Mouse (Mus musculus) bone marrow, adult 2 months (tissue): ENCODE data around the gene Ssbp3. TPM values are rescaled to one million over a fixed set of nuclear protein-coding genes. Genes with fewer than 3 reads are reported as not detected.

Experiments used
- H3K27ac ChIP-seq: fragments of 200-500 bp; 2 replicates; pipeline ENCODE4 v1.5.1; 2012; ENCODE audit warnings: low read depth, mild to moderate bottlenecking, control low read depth, inconsistent platforms, low read length; ENCODE audit not compliant: control insufficient read depth, poor library complexity, insufficient read depth
- H3K4me1 ChIP-seq: fragments of 200-500 bp; 2 replicates; pipeline ENCODE4 v1.6.1; 2011; ENCODE audit warnings: low read length; ENCODE audit not compliant: control insufficient read depth, insufficient read depth
- H3K4me3 ChIP-seq: fragments of 200-500 bp; replicated peaks from 2 replicates; pipeline ENCODE3; 2011; ENCODE audit warnings: mild to moderate bottlenecking, low read depth, low read length, control low read depth; ENCODE audit not compliant: control insufficient read depth
- CTCF ChIP-seq: fragments of 200-500 bp; IDR thresholded peaks from 2 replicates; pipeline ENCODE4 v1.5.1; 2011; ENCODE audit warnings: low read length, control low read depth; ENCODE audit not compliant: control insufficient read depth, insufficient read depth
- POLR2A ChIP-seq: fragments of 200-500 bp; IDR thresholded peaks from 2 replicates; pipeline ENCODE4 v1.6.1; 2011; ENCODE audit warnings: low read depth, mild to moderate bottlenecking, control low read depth, low read length, borderline replicate concordance; ENCODE audit not compliant: control insufficient read depth
- WGBS: fragments of 180-500 bp; shearing (Covaris S2); methylation state at CpG from one replicate; pipeline ENCODE4 v1.1.7; 2018; 5-methylcytosine and 5-hydroxymethylcytosine counted together
- polyA plus RNA-seq: library from polyadenylated mRNA; stranded (reverse); fragments of >200 nt; gene quantifications from 2 replicates; pipeline ENCODE4 v1.2.4, GENCODE M21; 2011; ENCODE audit warnings: low replicate concordance; ENCODE audit not compliant: missing spikeins, insufficient read depth, insufficient read length

The Ssbp3 gene
- polyA plus RNA-seq, 1 experiment: 84.3 TPM

DNA sequence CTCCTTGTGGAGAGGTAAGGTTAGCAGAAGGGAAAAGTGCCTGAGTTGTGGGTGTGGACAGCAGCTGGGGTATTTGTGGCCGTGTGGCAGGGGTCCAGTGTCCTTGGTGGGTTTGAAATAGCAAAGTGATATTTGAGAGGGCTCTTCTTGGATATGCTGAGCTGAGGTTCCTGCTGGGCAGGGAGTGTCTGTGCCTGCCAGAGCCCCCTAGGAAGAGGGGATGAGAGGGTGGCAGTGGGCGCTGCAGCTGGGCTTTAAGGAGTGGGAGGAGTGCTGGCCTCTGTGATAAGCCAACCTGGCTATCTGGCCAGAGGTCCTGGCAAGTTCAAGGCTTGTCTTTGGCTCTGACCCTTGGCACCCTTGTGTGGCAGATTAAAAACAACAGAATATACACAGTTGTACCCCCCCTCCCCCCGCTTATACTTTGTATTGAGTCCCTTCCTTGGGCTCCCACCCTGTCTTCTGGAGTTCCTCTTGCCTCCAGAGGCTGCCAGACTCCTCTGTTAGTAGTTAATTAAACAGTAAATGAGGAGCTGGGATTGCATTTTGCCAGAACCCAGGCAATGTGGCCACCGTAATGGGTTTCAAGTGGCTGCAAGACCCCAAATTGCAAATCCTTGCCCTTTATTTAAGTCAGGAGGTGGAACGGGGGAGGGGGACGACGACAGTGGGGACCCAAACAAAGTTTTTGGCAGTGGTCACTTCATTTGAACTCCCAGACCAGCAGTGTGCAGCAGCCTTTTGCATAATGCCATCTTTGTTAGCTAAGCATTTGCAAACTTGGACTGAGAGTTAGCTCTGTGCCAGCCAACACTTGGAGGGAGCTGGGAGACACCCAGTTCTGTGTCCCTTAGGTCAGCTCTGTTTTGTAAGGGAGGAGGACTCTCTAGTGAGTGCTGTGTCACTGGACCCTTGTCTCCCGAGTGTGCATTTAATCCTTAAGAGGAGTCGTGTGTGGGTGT, 11.2 kb downstream of the Ssbp3 start:
- TF ChIP-seq CTCF: no peak
- no peak for TF ChIP-seq POLR2A
- peak overlapping the region; percentile 35; the same call in 1 of the 2 replicates for H3K27ac ChIP-seq
- no peak overlapping the region for H3K4me3 ChIP-seq
- H3K4me1 ChIP-seq: peaks cover 3% of the 10 kb centered on the region; the same call in 1 of the 2 replicates
- 68% methylated on average over 9 of the region's 9 CpGs for WGBS

DNA sequence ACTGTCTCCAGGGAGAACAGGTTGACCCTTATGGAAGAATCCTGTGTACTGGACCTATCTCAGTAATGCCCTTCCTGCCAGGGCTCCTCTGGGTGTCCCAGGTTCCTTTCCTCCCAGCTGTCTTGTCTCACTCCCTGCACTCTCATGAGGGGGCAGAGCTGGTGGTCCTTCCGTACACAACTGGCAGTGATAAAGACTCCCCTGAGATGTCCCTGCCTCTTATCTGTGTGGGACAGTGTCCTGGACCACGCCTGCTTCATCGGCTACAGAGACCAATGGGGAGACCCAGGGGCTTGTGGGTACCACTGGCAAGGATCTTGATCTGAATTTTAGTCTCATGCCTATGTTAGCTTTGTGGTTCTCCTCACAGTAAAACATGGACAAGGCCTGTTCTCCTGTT, 12.4 kb downstream of the Ssbp3 start:
- TF ChIP-seq CTCF: no peak
- no peak for TF ChIP-seq POLR2A
- peak overlapping the region; percentile 2; the same call in 1 of the 2 replicates for H3K27ac ChIP-seq
- peaks cover 3% of the 10 kb centered on the region; the same call in 1 of the 2 replicates for H3K4me1 ChIP-seq
- H3K4me3 ChIP-seq: no peak overlapping the region
- WGBS: 61% methylated on average over 3 of the region's 3 CpGs

DNA sequence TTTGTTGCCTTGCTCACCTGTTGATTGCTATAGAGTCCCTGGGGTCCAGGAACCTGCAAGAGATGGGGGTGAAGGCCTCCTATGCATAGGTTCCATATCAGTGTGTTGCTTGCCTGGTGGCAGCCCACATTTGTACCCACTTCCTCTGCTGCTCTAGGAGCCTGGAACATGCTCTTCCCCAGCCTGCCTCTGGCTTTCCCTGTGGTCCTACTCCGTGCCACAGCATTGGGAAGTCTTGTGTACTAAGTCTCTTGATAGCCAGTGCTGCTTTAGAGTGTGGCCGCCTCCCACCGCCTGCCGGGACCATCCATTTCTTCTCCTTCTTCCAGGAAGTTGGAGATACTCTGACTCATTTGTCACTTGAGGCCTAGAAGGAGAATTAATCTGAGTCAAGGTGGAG, 13.7 kb downstream of the Ssbp3 start:
- Histone ChIP-seq H3K4me1 (peaks cover 3% of the 10 kb centered on the region; the same call in 1 of the 2 replicates), H3K4me3 (no peak overlapping the region), H3K27ac (no peak overlapping the region)
- WGBS: 85% methylated on average over 4 of the region's 4 CpGs
- TF ChIP-seq CTCF (no peak), POLR2A (no peak)

DNA sequence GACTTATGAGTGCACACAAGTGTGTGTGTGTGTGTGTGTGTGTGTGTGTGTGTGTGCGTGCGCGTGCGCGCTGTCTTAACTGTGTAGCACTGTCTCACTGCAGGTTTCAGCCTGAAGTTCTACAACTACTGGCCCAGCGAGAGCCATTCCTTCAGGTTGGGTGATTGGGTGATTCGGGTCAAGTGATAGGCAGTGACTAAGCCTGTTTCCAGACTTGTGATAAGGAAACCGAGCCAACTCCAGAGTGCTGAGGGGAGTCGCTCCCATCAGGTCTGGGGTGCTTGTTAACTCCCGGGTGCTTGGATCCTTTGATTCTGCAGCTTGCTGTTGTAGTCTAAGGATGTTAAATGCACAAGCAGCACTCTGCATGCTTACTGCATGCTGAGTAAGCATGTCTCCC, 14.4 kb downstream of the Ssbp3 start:
- TF ChIP-seq POLR2A (no peak), CTCF (no peak)
- 75% methylated on average over 10 of the region's 10 CpGs for WGBS
- no peak overlapping the region for H3K4me3 ChIP-seq
- H3K27ac ChIP-seq: peak overlapping the region; percentile 9; the same call in 1 of the 2 replicates
- peaks cover 3% of the 10 kb centered on the region; the same call in 1 of the 2 replicates for H3K4me1 ChIP-seq

DNA sequence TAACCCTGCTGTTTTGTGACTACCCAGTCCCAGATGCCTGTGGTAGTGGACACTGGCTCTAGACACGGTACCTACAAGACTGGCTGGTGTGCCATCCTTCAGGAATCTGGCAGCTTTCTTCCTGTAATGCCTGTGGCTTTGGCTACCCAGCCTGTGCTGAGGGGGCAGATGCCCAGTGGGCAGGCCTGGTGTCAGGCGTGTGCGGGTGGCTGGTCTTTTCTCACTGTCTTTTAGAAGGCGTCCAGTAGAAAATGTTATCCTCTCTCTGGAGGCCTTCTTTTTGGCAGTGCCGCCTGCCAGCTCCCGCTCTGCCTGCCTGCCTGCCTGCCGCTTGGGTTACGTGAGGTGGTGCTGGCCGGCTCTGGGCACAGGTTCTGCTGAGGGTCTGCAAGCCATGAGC, 15.9 kb downstream of the Ssbp3 start:
- Histone ChIP-seq H3K27ac (no peak overlapping the region), H3K4me1 (peaks cover 3% of the 10 kb centered on the region; the same call in 1 of the 2 replicates), H3K4me3 (no peak overlapping the region)
- TF ChIP-seq POLR2A (no peak), CTCF (no peak)
- WGBS: 93% methylated on average over 9 of the region's 9 CpGs

DNA sequence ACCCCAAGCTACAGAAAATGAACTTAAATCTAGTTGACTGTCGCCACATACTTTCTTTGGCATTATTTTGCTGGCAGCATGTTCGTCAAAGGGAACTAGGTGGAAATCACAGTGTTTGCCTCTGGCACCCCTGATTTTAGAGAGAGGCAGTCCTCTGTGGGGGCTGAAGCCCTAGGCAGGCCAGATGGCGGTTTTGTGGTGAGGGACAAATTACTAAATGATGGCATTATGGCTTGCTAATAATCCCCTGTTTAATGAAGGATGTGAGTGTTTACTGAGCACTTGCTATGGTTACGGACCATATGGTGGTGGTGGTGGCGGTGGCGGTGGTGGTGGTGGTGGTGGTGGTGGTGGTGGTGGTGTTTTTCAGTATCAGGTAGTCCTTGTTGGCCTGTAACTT, 16.5 kb downstream of the Ssbp3 start:
- TF ChIP-seq POLR2A (no peak), CTCF (no peak)
- Histone ChIP-seq H3K4me3 (no peak overlapping the region), H3K4me1 (peaks cover 3% of the 10 kb centered on the region; the same call in 1 of the 2 replicates), H3K27ac (no peak overlapping the region)
- WGBS: 90% methylated on average over 6 of the region's 6 CpGs

DNA sequence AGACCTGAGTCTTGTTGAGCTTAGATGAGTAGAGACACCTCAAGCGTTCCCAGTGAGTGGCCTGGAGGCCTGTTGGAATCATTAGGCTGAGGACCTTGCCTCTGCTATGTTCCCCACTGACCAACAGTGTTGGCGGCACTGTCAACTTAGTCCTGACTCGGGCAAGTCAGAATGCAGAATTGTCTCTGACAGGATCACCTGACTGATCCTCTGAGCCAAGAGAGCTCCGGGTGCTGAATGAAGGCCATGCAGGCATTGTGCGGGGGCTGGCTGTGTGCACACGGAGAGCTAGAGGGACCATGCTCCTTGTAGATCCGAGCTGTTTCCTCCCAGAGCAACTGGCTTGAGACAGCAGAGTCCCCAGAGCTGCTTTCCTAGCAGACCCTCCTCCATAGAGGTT, 18.5 kb downstream of the Ssbp3 start:
- 88% methylated on average over 7 of the region's 7 CpGs for WGBS
- Histone ChIP-seq H3K4me1 (peaks cover 1% of the 10 kb centered on the region; the same call in 1 of the 2 replicates), H3K4me3 (no peak overlapping the region), H3K27ac (no peak overlapping the region)
- no peak for TF ChIP-seq CTCF
- no peak for TF ChIP-seq POLR2A

DNA sequence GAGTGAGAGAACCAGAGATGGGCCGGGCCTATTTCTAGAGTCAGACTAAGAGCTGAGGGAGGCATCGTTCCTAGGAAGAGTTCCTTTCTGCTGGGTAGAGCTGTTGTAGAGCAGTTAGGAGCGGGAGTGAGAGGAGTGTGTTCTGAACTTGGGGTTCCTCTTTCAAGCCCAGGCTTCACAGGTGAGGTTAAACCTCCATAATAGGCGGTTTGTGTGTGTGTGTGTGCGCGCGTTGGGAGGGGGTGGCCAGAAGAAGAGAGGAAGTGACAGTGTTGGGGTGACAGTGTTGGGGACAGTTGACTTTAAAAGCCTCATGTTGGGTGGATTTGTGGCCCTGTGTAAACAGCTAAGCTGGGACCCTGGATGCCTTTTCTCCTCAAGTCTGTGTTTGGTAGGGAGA, 22.1 kb downstream of the Ssbp3 start:
- 64% methylated on average over 7 of the region's 7 CpGs for WGBS
- no peak overlapping the region for H3K4me3 ChIP-seq
- TF ChIP-seq POLR2A (no peak), CTCF (no peak)
- H3K27ac ChIP-seq: no peak overlapping the region
- peaks cover 3% of the 10 kb centered on the region for H3K4me1 ChIP-seq
